Mouse (Mus musculus) cerebellum, adult 9-11 months (tissue): ENCODE data around the gene Cadm2.

Experiments
- DNase-seq: peaks from one replicate; pipeline ENCODE4 v3.0.0; 2022

The Cadm2 gene

GRCm38 (mm10) chr16:67121781-67122180, 498.9 kb downstream of the Cadm2 start:
- DNase-seq = peak; percentile 11

- DNase-seq = no peak
These were observed 514.1 kb downstream of the Cadm2 start for GRCm38 (mm10) chr16:67106478-67107061.

GRCm38 (mm10) chr16:67096706-67097105, 524.0 kb downstream of the Cadm2 start:
- peak; percentile 26 for DNase-seq

GRCm38 (mm10) chr16:67095916-67096315, 524.8 kb downstream of the Cadm2 start:
- peak; percentile 21 for DNase-seq

GRCm38 (mm10) chr16:67089747-67090146, 531.0 kb downstream of the Cadm2 start:
- DNase-seq = peak; percentile 39

- DNase-seq = no peak
These were observed 541.4 kb downstream of the Cadm2 start for GRCm38 (mm10) chr16:67079318-67079717.

GRCm38 (mm10) chr16:67076169-67076895, 544.4 kb downstream of the Cadm2 start:
- no peak for DNase-seq

- peak; percentile 64 for DNase-seq
These were observed 552.2 kb downstream of the Cadm2 start for GRCm38 (mm10) chr16:67068461-67068860.

- no peak for DNase-seq
These were observed 589.8 kb downstream of the Cadm2 start for GRCm38 (mm10) chr16:67030918-67031317.

GRCm38 (mm10) chr16:67019856-67020255, 600.9 kb downstream of the Cadm2 start:
- DNase-seq = no peak

GRCm38 (mm10) chr16:67017710-67018109, 603.0 kb downstream of the Cadm2 start:
- DNase-seq = no peak

GRCm38 (mm10) chr16:67003161-67003560, 617.5 kb downstream of the Cadm2 start:
- no peak for DNase-seq

- DNase-seq = no peak
These were observed 619.0 kb downstream of the Cadm2 start for GRCm38 (mm10) chr16:67001707-67002106.

- no peak for DNase-seq
These were observed 623.2 kb downstream of the Cadm2 start for GRCm38 (mm10) chr16:66997461-66997860.

- no peak for DNase-seq
These were observed 633.0 kb downstream of the Cadm2 start for GRCm38 (mm10) chr16:66987741-66988140.

GRCm38 (mm10) chr16:66986879-66987278, 633.8 kb downstream of the Cadm2 start:
- DNase-seq = peak; percentile 17

GRCm38 (mm10) chr16:66970912-66971311, 649.8 kb downstream of the Cadm2 start:
- DNase-seq = no peak

- no peak for DNase-seq
These were observed 651.1 kb downstream of the Cadm2 start for GRCm38 (mm10) chr16:66969520-66970144.

- no peak for DNase-seq
These were observed 652.4 kb downstream of the Cadm2 start for GRCm38 (mm10) chr16:66968336-66968735.

- no peak for DNase-seq
These were observed 653.0 kb downstream of the Cadm2 start for GRCm38 (mm10) chr16:66967686-66968085.

GRCm38 (mm10) chr16:66959146-66959545, 661.6 kb downstream of the Cadm2 start:
- DNase-seq = no peak

GRCm38 (mm10) chr16:66955876-66956275, 664.8 kb downstream of the Cadm2 start:
- DNase-seq = no peak

GRCm38 (mm10) chr16:66936332-66936731, 684.4 kb downstream of the Cadm2 start:
- no peak for DNase-seq

GRCm38 (mm10) chr16:66925517-66925916, 695.2 kb downstream of the Cadm2 start:
- DNase-seq = no peak
